Mouse (Mus musculus) spleen, postnatal 36 days (tissue): ENCODE measurements at regions not wholly inside any gene's neighbourhood (a gene's known extent, or its start where the extent isn't known, plus 50 kb on each side); places are given as distances from the start of the nearest gene placed in this dataset.

Experiments
- DNase-seq, 2 experiments: peaks; one replicate each; pipeline ENCODE4 v3.0.0; 2022; ENCODE audit warnings: low spot score in 2 of 2, mixed read lengths in 1 of 2

DNA sequence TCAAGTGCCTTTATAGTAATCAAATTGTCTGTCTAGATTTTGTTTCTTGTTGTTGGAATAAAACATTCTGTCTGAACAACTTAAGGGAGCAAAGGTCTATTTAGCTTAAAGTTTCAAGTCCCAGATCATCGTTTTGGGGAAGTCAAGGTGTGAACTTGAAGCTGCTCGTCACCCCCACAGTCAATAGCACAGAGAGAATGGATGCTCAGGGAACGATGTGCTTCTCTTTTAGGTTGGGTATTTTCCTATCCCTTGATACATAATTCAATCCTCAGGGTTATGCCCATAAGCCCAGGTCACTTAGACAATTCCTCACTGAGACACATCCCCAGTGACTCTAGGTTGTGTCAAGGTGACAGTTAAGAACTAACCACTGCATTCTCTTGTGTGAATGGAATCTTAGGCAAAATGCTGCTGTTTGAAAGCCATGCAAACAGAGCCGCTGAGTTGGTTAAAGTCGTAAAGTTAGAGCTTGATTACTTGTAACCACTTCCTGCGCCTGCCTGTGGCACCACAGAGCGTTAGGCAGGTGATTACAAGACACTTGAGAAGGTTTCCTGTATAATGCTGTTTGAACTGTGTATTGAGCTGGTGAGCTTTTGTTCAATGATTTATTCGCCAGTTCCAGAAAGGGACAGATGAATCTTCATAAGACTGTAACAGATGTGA, 170.2 kb downstream of the Btg1 start:
- peak; percentile 60 to 65 for DNase-seq

DNA sequence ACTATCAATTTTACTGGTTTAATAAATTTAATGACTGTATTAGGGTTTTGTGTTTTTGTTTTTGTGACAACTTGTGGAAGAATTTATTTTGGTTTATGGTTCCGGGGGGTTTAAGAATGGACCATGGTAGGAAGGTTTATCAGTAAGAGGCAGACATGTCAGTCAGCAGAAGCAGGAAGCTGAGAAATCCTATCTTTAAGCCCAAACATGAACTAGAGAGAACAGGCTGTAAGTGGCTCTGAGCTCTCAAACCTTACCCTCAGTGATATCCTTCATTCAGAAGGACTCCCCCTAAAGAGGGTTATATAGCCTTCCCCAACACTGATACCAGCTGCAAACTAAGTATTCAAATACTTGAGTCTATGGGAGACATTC, 170.8 kb downstream of the Btg1 start:
- no peak for DNase-seq

DNA sequence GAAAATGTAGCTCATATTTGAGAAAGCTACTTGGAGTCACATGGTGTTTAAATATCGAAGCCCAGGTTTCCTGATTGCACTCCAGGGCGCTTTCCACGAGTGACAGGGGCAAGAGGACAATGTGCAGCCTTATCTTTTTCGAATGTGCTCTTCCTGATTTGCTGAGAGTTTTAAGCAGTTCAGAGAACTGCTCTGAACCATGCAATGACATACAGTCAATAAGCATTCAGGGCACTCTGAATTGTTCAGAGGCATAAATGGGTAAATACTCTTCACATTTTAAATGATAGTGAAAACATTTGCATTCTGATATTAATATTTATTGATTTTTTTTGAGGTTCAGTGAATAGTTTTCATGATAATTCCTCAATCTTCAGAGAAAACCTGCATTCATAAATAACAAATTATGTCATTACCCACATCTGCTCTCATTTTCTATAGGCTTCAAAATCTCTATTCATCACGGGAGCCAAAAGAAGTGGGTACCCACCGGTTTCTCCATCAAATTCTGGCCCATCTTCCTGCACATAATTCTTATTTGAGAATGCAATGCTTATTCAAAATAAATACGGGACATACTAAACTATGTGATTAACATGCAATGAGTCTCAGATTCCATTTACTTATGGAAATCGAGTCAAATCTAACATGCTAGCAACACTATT, 171.7 kb downstream of the Btg1 start:
- no peak for DNase-seq

DNA sequence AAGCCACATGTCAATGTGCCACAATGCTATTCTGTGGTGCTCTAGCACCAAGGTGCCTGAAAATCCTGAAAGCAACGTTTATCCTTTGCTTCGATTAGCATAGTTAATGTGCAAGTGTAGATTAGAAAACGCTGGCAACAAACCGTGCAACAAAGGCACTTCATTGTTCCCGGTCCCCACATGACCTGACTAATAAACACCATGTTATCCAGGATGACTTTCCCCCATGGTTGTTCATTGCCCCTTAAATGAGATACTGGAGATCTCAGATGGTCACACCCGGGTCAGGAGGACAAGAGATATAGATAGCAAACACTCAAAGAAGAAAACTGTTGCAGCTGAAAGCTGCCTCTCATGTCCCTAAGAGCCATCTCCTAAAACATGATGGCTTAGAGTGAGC, 180.3 kb downstream of the Btg1 start:
- no peak for DNase-seq

DNA sequence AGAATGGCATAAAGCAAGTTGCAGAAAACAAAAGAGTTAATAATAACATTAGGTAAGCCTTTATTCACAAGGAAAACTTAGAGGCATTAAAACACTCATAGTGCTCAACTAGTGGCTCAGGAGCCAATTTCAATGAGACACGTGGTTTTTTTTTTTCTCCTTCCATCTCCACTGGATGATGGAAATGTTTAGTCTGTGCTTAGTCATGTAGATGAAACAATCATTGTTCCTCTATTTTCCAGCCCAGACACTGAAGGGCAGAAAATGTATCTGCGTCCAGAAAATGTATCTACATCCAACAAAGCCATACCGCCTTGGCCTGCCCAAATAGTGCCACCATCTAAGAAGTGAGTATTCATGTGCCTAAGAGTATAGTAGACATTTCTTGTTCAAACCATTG, 184.0 kb downstream of the Btg1 start:
- no peak for DNase-seq

DNA sequence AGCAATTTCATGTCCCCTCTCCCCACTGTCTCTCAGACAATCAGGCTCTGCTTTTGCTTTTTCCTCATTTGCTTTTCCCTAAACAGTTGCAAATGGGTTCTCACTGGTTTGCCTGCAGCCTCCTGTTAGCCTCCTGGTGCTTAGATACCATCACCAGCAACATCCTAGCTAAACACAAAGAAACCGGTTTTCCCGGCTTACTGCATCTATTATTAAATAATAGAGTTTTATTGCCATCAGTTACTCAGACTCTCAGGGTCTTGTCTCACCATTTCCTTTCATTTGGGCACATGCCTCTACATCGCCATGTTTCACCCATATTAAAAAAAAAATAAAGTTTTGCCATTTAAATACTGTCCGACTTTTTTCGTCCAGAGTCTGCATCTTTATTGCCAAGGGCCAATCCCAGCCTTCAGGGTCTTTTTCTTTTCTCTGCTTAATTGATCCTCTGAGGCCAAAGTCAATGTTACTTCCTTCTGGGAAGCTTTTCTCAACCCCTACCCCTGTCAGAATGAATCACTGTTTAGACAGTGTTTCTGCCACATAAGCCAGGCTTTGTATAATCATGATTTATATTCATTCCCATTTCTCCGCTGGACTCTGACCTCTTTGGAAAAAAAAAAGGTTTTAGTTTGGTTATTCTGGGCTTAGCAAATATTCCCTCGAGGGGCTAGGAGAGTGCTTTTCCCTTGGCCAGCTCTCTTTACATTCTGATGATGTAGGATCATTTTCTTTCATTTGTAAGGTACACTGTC, 187.4 kb downstream of the Btg1 start:
- DNase-seq = no peak

DNA sequence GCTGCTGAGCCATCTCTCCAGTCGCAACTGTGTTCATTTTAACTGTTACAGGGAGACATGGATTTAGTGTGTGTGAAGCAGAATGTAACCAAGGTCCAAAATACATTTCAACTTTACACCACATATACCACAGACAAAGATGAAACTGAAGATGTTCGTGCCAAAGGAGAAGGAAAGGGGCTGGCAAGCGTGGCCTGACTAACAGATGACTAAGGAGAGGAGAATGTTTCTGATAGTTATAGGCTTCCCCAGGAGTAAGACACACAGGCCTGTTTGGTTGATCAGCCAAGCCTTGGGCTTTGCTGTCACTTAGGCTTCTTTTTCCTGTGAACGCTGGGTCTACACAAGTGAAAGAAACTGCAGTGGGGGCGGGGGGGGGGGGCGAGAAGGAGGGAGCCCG, 189.8 kb downstream of the Btg1 start:
- DNase-seq = no peak

DNA sequence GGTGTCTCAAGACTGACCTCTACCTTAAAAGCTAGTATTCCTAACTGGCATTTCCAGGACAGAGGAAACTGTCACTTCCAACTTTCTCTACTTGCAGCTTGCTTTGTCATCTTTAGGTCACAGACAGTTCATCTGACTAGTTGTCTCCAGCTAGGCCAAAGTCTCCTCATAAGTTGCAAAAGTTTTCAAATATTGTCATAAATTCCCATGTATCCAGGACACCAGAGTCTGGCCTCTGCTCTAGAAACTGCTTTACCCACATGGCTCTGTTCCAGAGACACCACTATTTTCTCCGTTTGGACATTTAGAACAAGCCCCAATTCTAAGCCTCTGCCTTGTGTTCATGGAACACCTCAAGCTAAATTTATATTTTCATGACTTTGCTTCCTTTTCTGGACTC, 205.0 kb downstream of the Btg1 start:
- DNase-seq = no peak

DNA sequence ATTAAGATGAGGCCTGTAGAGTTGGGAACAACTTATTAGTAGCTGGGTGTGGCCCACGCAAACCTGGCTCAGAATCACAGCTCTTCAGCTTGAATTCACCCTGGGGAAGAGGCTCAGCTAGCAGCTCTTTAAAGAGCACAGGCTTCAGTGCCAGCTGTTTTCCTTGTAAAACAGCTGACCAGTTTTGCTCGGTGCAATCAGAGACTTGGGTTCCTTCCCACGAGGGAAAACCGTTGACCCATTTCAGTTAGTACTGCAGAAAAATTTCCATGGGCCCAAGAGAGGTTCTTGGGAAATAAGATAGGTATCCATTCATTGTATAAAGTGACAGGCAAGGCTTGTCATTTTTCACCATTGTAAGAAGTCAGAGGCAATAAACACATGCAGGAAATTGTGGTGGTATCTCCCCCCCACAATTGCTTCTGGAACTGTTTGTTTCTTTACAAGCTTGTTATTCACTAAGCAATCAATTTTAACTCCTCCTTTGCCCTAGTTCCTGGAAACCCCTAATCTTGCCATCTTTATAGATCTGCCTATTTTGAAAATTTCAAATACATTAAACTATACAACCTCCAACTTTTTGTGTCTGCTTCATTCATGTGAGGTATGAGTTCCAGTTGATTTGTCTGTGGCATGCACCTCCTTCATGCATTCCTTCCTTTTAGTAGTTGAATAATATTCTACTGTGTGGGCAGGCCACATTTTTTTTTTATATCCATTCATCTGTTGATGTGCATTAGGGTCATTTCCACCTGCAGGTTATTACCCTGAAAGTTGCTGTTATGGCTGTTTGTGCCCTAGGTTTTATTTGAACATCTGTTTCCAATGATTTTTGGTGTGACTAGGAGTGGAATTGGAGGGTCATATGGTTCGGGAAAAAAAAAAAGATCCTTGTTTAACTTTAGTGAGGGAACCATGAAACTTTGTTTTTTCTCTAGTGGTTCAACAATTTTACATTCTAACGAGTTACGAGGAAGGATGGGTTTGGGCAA, 205.8 kb downstream of the Btg1 start:
- DNase-seq = no peak

DNA sequence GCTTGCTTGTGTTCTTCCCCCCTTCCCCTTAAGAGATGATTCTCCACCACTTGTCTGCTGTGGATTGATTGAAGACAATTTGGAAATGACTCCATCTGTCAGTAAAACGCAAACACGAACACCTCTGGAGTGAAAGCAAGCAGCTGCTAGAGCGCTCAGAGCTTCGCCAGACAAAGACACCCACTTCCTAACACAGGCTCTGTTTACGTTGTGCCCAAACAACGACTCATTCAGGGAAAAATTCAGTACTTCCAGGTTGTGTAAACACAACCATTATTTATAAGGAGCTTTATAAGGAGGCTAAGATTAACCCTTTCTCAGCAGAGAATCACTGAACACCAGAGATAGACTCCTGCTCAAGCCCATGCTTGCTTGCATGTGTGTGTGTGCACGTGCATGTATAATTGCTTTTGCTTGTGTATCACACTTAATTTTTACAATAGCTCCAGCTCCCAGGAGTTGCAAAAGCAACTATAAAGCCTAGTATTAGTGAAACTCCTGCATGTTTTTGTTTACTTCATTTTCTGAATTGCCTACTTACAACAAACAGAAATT, 209.5 kb downstream of the Btg1 start:
- DNase-seq = no peak

DNA sequence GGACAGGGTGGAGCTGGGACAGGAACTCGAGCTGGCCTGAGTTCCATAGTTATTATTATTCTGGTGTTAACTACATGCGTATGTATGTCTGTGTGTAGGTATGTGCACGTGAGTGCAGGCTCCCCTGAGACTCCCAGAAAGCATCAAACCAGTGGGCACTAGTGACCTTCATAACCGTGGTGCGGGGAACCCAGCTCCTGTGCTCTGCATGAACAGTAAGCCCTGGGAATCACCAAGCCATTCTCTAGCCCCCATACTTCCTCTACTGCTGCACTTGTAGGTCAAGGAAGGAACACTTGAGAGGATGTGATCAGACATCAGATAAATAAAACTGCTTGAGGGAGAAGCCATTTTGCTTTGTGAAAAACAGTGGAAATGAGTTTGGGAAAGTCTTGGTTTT, 211.2 kb downstream of the Btg1 start:
- DNase-seq = no peak

DNA sequence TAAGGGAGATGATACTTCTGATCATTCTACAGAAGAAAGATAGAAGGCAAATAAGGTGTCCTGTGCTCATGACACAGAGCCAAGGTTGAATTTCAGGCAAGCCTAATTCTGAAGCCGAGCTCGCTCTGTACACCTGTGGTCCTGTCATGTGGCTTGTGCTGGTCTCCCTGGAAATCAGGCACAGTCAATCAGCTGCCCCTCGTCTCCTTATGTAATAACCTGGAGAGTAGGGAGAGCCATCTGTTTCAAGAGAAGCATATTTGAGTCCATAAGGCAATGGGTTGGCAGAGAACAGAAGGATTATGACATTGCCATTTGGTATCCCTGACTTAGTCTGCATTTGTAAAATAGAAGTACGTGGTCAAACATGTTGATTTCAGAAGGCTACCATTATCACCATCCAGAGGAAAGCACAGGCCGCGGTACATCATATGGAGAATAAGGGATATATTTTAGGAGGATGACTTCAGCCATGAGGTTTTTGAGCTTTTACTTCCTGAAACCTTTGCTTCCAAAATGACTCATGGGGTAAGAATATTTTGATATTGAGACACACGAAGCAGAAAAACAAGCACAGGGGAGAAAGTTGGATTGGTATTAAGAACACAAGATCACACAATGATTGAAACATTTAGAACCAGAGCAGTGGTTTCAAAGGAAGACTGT, 211.9 kb downstream of the Btg1 start:
- no peak for DNase-seq

DNA sequence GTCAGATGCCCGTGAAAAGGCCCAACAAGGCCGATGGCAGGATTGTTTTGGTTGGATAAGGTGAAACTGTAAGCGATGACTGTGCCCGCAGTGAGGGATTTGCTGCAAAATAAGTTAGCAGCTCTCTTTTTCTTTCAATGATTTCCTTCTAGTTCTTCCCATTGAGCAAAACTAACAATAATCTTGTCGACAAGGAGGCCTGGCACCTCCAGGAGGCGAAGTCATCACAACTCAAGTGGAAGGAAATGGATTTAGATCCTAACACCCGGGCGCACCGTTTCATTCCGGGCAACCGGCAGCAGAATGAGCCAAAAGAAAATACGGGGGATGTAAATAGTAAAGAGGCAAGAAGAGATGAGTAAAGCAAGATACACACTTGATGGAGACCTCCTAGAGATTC, 214.3 kb downstream of the Btg1 start:
- DNase-seq = no peak

DNA sequence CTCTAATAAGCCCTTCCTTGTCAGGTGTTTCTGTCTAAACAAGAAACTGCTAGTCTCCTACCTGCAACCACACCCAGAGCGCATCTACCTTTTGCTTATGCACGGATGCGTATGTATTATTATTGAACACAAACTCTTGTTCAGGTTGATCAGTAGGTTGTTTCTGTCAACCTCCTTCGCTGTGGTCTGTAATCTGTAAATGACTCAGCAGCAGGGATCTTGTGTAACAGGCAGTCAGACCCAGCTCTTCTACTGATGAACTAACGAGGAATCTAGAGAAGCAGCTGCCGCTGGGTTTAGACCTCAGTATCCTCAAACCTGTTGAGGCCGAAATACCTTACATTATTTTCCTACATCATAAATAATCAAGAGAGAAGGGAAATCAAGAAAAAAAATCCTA, 220.4 kb downstream of the Btg1 start:
- DNase-seq = no peak

DNA sequence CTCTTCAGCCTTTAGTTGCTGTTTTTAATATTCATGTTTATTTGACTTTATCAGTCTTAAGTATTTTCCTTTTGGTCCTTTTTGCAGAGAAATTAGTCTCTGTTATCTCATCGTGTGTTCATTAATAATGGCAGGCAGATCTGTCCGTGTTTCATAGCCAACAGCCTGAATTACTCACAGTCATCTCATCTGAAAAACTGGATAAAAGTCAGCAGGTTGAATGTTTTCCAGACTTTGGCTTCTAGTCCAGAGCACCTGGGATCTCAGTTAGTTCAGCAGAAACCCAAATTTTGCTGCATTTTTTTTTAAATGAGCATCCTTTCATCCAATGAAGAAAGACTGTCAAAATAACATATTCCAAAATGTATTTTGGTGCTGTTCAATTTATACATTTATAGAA, 224.3 kb downstream of the Btg1 start:
- no peak for DNase-seq

DNA sequence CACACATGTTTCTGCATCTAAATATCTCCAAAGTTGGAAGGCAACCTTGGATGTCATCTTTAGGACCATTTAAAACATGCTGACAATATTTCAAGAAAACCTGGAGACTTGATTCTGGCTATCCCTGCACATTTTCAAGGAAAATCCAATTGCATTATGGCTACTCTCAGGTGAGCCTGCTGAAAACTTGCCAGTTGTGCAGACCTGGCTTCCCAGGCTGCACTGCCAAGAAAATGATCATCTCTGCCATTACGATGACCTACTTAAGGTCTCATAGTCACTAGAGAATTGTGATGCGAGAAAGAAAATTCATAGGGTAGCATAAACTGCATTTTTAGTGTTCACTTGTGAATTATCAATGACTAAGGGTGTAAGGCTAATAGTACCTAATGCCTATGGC, 225.2 kb downstream of the Btg1 start:
- no peak for DNase-seq

DNA sequence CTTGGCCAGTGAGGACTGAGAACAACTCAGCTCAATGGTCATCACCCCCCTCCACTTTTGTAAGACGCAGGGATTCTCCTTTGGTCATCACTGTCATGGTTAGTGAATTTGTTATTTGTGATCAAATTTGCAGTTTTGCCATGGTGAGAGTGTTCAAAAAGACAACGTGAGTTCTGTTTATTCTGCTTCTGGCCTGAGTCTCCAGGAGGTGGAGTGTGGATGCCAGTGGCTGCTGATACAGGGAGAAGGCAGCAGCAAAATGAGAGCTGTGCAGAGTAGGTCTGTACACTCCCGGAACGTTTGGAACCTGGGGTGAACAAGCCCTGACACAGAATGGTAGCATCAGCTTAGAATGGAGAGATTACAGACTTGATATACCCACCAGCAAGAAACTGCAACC, 229.1 kb downstream of the Btg1 start:
- DNase-seq = no peak

DNA sequence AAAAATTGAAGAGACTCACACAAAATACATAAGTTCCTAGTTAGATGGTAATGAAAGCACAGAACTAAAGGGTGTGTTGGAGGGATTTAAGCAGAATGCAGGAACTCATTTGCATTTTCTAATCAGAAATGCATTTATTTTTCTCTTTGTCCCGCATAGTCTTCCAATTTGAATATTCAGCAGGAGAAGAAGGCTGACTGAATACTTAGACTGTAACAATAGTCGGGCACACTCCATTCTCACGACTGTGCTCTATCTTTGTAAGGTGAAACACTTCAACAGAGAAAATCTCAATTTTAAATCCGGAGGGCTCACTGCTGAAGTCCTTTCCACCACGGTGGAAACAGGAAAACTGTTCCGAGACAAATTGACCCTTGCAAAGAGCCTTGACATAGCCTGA, 230.2 kb downstream of the Btg1 start:
- DNase-seq = no peak

DNA sequence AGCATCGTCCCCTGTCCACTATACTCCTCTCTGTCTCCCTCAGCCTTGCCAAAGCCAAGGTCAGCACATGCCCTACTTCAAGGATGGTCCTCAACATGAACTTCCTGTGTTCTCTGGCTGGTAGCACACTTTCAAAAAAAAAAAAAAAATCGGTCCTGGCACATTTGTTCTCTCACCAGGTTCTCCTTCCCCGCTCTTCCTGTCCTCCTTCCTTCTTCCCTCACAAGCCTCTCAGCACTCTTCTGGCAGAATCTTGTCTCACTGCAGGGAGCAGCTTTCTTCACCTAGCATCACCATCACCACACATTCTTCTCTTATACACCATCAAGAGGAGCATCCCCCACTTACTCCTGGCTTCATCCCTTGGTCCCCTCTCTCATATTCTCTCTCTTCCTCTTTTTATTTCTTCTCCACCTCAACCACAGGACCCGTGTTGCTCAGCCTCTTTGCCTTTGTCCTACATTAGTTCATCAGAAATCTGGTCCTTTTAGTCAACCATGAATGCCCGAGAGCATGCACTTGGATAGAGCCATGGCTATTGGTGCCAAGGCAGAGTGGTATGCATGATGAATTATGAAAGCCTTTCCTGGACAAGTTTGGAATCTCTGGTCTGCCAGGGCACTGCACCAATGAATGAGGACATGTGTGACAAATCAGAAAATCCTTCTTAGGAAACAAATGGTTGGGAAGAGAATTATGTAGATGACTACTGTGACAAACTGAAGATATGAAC, 230.8 kb downstream of the Btg1 start:
- DNase-seq = no peak

DNA sequence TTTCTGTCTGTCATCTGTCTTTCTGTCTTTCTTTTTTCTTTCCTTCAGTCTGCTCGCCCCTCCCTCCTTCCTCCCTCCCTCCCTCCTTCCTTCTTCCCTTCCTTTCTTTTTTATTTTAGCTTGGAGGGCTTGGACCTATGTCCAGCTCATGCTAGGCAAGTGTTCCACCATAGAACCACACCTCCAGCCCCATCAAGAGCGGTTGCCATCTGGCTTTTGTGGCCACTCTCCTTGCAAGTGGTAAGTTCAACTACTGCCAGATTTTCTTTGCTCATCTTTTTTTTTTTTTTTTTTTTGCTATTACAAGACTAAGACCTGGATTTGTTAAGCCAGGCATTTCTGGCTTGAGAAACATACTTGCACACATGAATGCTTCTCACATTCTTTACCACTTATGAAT, 231.7 kb downstream of the Btg1 start:
- no peak for DNase-seq
